Mouse (Mus musculus) cortical plate, adult 2 months (tissue): ENCODE measurements around the gene Serpina3b. TPM values are rescaled to one million over a fixed set of nuclear protein-coding genes. Genes with fewer than 3 reads are reported as not detected.

Source experiments
- H3K27ac ChIP-seq: fragments of 200-500 bp; 2 replicates; pipeline ENCODE4 v1.5.1; 2012; ENCODE audit warnings: low read length, control low read depth, inconsistent platforms; ENCODE audit not compliant: insufficient read depth
- H3K4me1 ChIP-seq: fragments of 200-500 bp; 2 replicates; pipeline ENCODE4 v1.6.1; 2011; ENCODE audit warnings: low read length; ENCODE audit not compliant: control insufficient read depth, insufficient read depth
- H3K4me3 ChIP-seq: fragments of 200-500 bp; 2 replicates; pipeline ENCODE4 v1.5.1; 2011; ENCODE audit warnings: mild to moderate bottlenecking, low read length, control low read depth; ENCODE audit not compliant: insufficient read depth
- CTCF ChIP-seq: fragments of 200-500 bp; IDR thresholded peaks from 2 replicates; pipeline ENCODE4 v1.5.1; 2011; ENCODE audit warnings: mild to moderate bottlenecking, control low read depth, low read length; ENCODE audit not compliant: insufficient read depth; ENCODE audit errors: extremely low read depth
- POLR2A ChIP-seq: fragments of 200-500 bp; IDR thresholded peaks from 2 replicates; pipeline ENCODE4 v1.6.1; 2011; ENCODE audit warnings: mild to moderate bottlenecking, low read length, control low read depth; ENCODE audit not compliant: insufficient read depth; ENCODE audit errors: extremely low read depth
- polyA plus RNA-seq: library from polyadenylated mRNA; depleted of rRNA; stranded (reverse); fragments of >200 nt; gene quantifications from 2 replicates; pipeline ENCODE4 v1.2.3, GENCODE M21; 2012; rRNA removed

The Serpina3b gene
- polyA plus RNA-seq, 1 experiment: not detected

DNA sequence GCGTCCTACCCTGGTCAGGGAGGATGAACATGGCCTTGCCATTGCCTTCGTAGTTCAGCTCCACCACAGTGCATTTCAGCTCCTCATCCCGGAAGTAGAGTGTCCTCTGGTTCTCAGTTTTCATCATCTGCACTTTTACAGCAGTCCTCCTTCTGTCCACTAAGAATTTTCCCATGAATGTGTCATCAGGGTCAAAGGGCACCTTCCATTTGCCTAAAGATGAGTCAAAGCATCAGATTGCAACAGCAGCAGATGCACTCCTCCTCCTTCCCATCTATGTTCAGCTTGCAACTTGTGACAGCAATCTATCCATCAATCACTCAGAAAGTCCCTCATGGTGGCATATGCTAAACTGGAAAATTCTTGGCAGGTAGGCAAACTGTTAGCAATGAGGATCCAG lies 47.8 kb downstream of the Serpina3b start:
- TF ChIP-seq CTCF (no peak), POLR2A (no peak)
- H3K27ac ChIP-seq: no peak overlapping the region
- H3K4me3 ChIP-seq: no peak overlapping the region
- no peaks in the 10 kb centered on the region for H3K4me1 ChIP-seq

DNA sequence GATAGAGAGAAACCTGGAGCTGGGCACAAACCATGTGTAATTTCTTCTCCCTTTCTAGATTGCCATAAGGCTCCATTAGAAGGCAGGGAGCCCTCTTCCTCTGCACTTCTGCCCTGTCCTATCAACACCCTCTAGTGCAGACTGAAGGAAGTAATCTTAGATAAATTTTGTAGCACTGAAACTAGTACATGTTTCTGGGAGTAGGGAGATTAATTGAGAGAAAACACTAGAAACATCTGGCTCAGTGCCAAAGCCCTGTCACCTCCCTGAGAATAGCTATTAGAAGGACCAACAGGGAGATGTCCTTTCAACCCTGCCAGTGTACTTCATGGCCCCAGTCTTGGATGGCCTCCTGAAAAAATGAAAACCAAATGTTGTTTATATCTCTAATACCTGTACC lies 50.8 kb downstream of the Serpina3b start:
- Histone ChIP-seq H3K27ac (no peak overlapping the region), H3K4me1 (no peaks in the 10 kb centered on the region), H3K4me3 (no peak overlapping the region)
- TF ChIP-seq CTCF (no peak), POLR2A (no peak)

DNA sequence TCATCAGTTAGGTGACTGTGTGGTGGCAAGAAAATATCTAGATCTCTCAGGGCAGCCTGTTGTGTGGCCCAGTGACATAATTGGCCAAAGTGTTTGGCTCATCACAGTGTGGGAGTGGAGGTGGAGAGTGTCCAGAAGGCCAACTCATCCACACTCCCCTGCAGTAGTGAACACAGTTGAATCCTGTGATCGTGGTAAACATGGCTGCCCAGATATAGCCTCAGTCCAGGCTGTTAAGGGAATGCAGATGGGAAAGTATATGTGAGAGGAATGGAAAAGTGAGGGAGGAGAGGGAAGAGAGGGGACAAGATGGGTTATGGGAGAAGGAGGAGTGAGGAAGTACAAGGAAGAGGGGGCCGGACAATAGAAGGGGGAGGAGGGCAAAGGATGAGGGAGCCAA lies 51.2 kb downstream of the Serpina3b start:
- no peak overlapping the region for H3K27ac ChIP-seq
- TF ChIP-seq POLR2A (no peak), CTCF (no peak)
- H3K4me3 ChIP-seq: no peak overlapping the region
- H3K4me1 ChIP-seq: no peaks in the 10 kb centered on the region

DNA sequence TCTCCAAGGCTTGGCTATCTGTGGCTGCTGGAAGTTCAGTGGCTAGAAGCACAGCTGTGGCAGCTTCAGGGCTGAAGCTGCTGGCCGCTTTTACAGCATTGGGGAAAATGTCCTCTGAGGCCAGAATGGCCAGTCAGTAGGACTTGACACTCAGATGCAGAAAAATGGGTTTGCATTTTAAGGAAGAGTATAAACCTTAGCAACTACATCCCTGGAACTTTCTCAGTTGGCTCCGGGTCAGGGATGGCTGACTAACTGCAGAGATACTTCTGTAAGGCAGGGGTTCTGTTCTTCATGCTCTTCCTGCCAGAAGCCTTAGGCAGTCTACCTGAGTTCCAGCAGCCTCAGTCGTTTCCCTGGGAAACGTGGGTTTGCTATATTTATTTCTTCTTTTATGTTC lies 57.2 kb downstream of the Serpina3b start:
- no peak overlapping the region for H3K4me3 ChIP-seq
- TF ChIP-seq CTCF: no peak
- no peak for TF ChIP-seq POLR2A

DNA sequence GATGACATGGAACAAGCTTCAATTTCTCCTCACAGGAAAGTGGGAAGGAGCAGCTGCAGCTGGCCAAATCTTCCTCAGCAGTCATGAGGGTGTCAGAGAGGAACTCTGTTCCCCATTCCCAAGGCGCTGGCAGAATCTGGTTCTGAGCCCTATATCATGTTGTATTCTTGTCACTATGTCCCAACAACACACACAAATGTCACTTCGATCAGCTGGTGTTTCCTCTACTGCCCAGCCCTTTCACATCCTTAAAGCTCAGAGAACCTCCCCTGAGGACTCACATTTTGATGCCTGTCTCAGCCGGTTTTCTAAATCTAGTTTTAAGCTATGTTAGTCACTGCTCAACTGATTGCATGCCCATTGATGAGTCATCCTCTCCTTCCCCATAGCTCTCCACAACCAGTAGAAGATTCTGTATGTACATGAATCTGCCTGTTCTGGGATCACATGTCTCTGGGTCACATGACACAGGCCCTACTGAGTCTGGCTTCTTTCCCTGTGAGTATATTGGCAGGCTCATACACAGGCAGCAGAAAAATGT lies 58.3 kb downstream of the Serpina3b start:
- no peak overlapping the region for H3K4me3 ChIP-seq
- H3K4me1 ChIP-seq: no peaks in the 10 kb centered on the region
- no peak overlapping the region for H3K27ac ChIP-seq
- TF ChIP-seq POLR2A (no peak), CTCF (no peak)

More for the DNA sequence above, 57.2 kb downstream of the Serpina3b start:
- no peaks in the 10 kb centered on the region for H3K4me1 ChIP-seq
- no peak overlapping the region for H3K27ac ChIP-seq

Other genes with a start within 250 kb of the Serpina3b start
- gene Serpina1c, start 223.1 kb upstream of the Serpina3b start, polyA plus RNA-seq: not detected in 2 replicates
- not detected in 2 replicates for gene Serpina1e, start 169.0 kb upstream of the Serpina3b start, polyA plus RNA-seq
- not detected in 2 replicates for gene Serpina11, start 138.0 kb upstream of the Serpina3b start, polyA plus RNA-seq
- gene Serpina9, start 114.2 kb upstream of the Serpina3b start, polyA plus RNA-seq: 0.04 and 3.8 TPM in 2 replicates
- 0.04 TPM in 1 of 2 replicates, not detected in the other for gene Serpina12, start 83.6 kb upstream of the Serpina3b start, polyA plus RNA-seq
- not detected in 2 replicates for gene Serpina5, start 26.9 kb upstream of the Serpina3b start, polyA plus RNA-seq
- gene Serpina3a, start 15.3 kb upstream of the Serpina3b start, polyA plus RNA-seq: not detected in 2 replicates
- 0.04 TPM in 2 replicates for gene Serpina3c, start 25.9 kb downstream of the Serpina3b start, polyA plus RNA-seq
- gene Serpina3f, start 86.5 kb downstream of the Serpina3b start, polyA plus RNA-seq: not detected in 2 replicates
- gene Serpina3g, start 108.2 kb downstream of the Serpina3b start, polyA plus RNA-seq: 0.23 and 0.26 TPM in 2 replicates
- not detected in 2 replicates for gene Serpina3i, start 135.1 kb downstream of the Serpina3b start, polyA plus RNA-seq
- not detected in 2 replicates for gene Serpina3j, start 186.6 kb downstream of the Serpina3b start, polyA plus RNA-seq
- gene Serpina3k, start 210.5 kb downstream of the Serpina3b start, polyA plus RNA-seq: not detected in 2 replicates
- not detected in 2 replicates for gene Serpina3m, start 210.5 kb downstream of the Serpina3b start, polyA plus RNA-seq